Mouse (Mus musculus) MEL (cell line): ENCODE measurements around the gene Stambp. TPM values are rescaled to one million over a fixed set of nuclear protein-coding genes. Genes with fewer than 3 reads are reported as not detected.

Source experiments
- DNase-seq: peaks from one replicate; pipeline ENCODE4 v3.0.0; 2011; ENCODE audit warnings: low read depth, low spot score
- H3K27ac ChIP-seq: 2 replicates; pipeline ENCODE4 v1.5.1; 2012; ENCODE audit warnings: low read depth, mild to moderate bottlenecking, control low read depth, low read length, moderate library complexity; ENCODE audit not compliant: control insufficient read depth
- H3K27me3 ChIP-seq, 2 experiments: fragments of 150-350 bp in 1 of 2; sonication (generic) in 1 of 2; 2 replicates each; pipeline ENCODE4 v1.6.1; 2012; ENCODE audit warnings: low read length in 2 of 2, mild to moderate bottlenecking in 2 of 2, improper control_type of control experiment in 1 of 2, moderate library complexity in 1 of 2; ENCODE audit not compliant: insufficient read depth in 2 of 2, control insufficient read depth in 1 of 2
- H3K36me3 ChIP-seq, 2 experiments: 2 replicates each; pipeline ENCODE4 v1.6.1; 2012 to 2014; ENCODE audit warnings: low read length in 2 of 2, improper control_type of control experiment in 1 of 2, inconsistent platforms in 1 of 2, mild to moderate bottlenecking in 1 of 2; ENCODE audit not compliant: insufficient read depth in 2 of 2, control insufficient read depth in 1 of 2
- H3K4me1 ChIP-seq, 2 experiments: fragments of 150-350 bp in 1 of 2; sonication (generic) in 1 of 2; 2 replicates each; pipeline ENCODE4 v1.6.1; 2012; ENCODE audit warnings: low read length in 2 of 2, improper control_type of control experiment in 1 of 2, mild to moderate bottlenecking in 1 of 2; ENCODE audit not compliant: insufficient read depth in 2 of 2, control insufficient read depth in 1 of 2
- H3K4me3 ChIP-seq, 2 experiments: fragments of 150-350 bp in 1 of 2; sonication (generic) in 1 of 2; 2 replicates each; pipeline ENCODE4 v1.5.1; 2012; ENCODE audit warnings: low read depth in 2 of 2, low read length in 2 of 2, mild to moderate bottlenecking in 2 of 2, moderate library complexity in 2 of 2, control low read depth in 1 of 2, improper control_type of control experiment in 1 of 2; ENCODE audit not compliant: control insufficient read depth in 1 of 2, insufficient read depth in 1 of 2
- H3K79me2 ChIP-seq: 2 replicates; pipeline ENCODE4 v1.6.1; 2012; ENCODE audit warnings: mild to moderate bottlenecking, low read length, moderate library complexity; ENCODE audit not compliant: control insufficient read depth, poor library complexity, insufficient read depth
- H3K9ac ChIP-seq: 2 replicates; pipeline ENCODE4 v1.6.1; 2012; ENCODE audit warnings: low read depth, mild to moderate bottlenecking, control low read depth, low read length, moderate library complexity; ENCODE audit not compliant: control insufficient read depth, poor library complexity, severe bottlenecking
- H3K9me3 ChIP-seq: fragments of 150-350 bp; sonication (generic); replicated peaks from 2 replicates; pipeline ENCODE4 v1.6.1; 2012; ENCODE audit warnings: mild to moderate bottlenecking, low read length, improper control_type of control experiment, moderate library complexity; ENCODE audit not compliant: insufficient read depth
- CHD1 ChIP-seq: IDR thresholded peaks from 2 replicates; pipeline ENCODE4 v1.6.1; 2012; ENCODE audit warnings: low read depth, mild to moderate bottlenecking, inconsistent platforms, low read length, improper control_type of control experiment
- CHD2 ChIP-seq: IDR thresholded peaks from 2 replicates; pipeline ENCODE4 v1.6.1; 2011; ENCODE audit warnings: low read length, improper control_type of control experiment
- CTCF ChIP-seq, 3 experiments: IDR thresholded peaks in 2 of 3; conservative IDR thresholded peaks in 1 of 3; 2 replicates each; pipeline ENCODE4 v1.5.1; 2011 to 2012; ENCODE audit warnings: low read length in 3 of 3, low read depth in 2 of 3, mild to moderate bottlenecking in 2 of 3, improper control_type of control experiment in 1 of 3, inconsistent platforms in 1 of 3, mixed read lengths in 1 of 3, moderate library complexity in 1 of 3; ENCODE audit not compliant: control insufficient read depth in 1 of 3, insufficient read depth in 1 of 3, poor library complexity in 1 of 3, severe bottlenecking in 1 of 3
- ELF1 ChIP-seq: IDR thresholded peaks from 2 replicates; pipeline ENCODE4 v1.6.1; 2014; ENCODE audit warnings: low read depth, mild to moderate bottlenecking, inconsistent platforms, low read length, improper control_type of control experiment, moderate library complexity
- EP300 ChIP-seq, 2 experiments: IDR thresholded peaks; 2 replicates each; pipeline ENCODE4 v1.6.1; 2011; ENCODE audit warnings: improper control_type of control experiment in 2 of 2, low read length in 2 of 2, low read depth in 1 of 2, mild to moderate bottlenecking in 1 of 2
- ETS1 ChIP-seq: IDR thresholded peaks from 2 replicates; pipeline ENCODE4 v1.6.1; 2012; ENCODE audit warnings: low read depth, mild to moderate bottlenecking, inconsistent platforms, low read length, improper control_type of control experiment, moderate library complexity
- GABPA ChIP-seq: IDR thresholded peaks from 2 replicates; pipeline ENCODE4 v1.6.1; 2012; ENCODE audit warnings: low read depth, mild to moderate bottlenecking, inconsistent platforms, low read length, improper control_type of control experiment, moderate library complexity
- GATA1 ChIP-seq: IDR thresholded peaks from 2 replicates; pipeline ENCODE4 v1.6.1; 2011; ENCODE audit warnings: low read depth, low read length, improper control_type of control experiment
- HCFC1 ChIP-seq: IDR thresholded peaks from 2 replicates; pipeline ENCODE4 v1.6.1; 2012; ENCODE audit warnings: low read depth, mild to moderate bottlenecking, inconsistent platforms, low read length, improper control_type of control experiment, moderate library complexity
- JUND ChIP-seq: IDR thresholded peaks from 2 replicates; pipeline ENCODE4 v1.6.1; 2011; ENCODE audit warnings: low read depth, mild to moderate bottlenecking, improper control_type of control experiment, low read length
- KAT2A ChIP-seq: conservative IDR thresholded peaks from 2 replicates; pipeline ENCODE4 v1.6.1; 2012; ENCODE audit warnings: low read depth, low read length, improper control_type of control experiment, inconsistent platforms
- MAFK ChIP-seq: IDR thresholded peaks from 2 replicates; pipeline ENCODE4 v1.6.1; 2011; ENCODE audit warnings: low read depth, mild to moderate bottlenecking, low read length, improper control_type of control experiment, borderline replicate concordance
- MAX ChIP-seq: IDR thresholded peaks from 2 replicates; pipeline ENCODE4 v1.6.1; 2011; ENCODE audit warnings: low read length, improper control_type of control experiment
- MXI1 ChIP-seq: IDR thresholded peaks from 2 replicates; pipeline ENCODE4 v1.6.1; 2011; ENCODE audit warnings: mild to moderate bottlenecking, low read depth, low read length, improper control_type of control experiment
- MYC ChIP-seq: IDR thresholded peaks from 2 replicates; pipeline ENCODE4 v1.6.1; 2011; ENCODE audit warnings: low read depth, mild to moderate bottlenecking, low read length, improper control_type of control experiment, moderate library complexity
- NELFE ChIP-seq: IDR thresholded peaks from 2 replicates; pipeline ENCODE4 v1.6.1; 2011; ENCODE audit warnings: low read depth, low read length, improper control_type of control experiment
- POLR2A ChIP-seq, 2 experiments: IDR thresholded peaks; 2 replicates each; pipeline ENCODE4 v1.6.1; 2011 to 2012; ENCODE audit warnings: low read length in 2 of 2, mild to moderate bottlenecking in 2 of 2, control low read depth in 1 of 2, improper control_type of control experiment in 1 of 2, low read depth in 1 of 2, moderate library complexity in 1 of 2; ENCODE audit not compliant: control insufficient read depth in 1 of 2, insufficient read depth in 1 of 2, poor library complexity in 1 of 2
- POLR2AphosphoS2 ChIP-seq: IDR thresholded peaks from 2 replicates; pipeline ENCODE4 v1.6.1; 2011; ENCODE audit warnings: low read length, improper control_type of control experiment
- RAD21 ChIP-seq: IDR thresholded peaks from 2 replicates; pipeline ENCODE4 v1.6.1; 2011; ENCODE audit warnings: mild to moderate bottlenecking, low read depth, low read length, improper control_type of control experiment
- SMC3 ChIP-seq: IDR thresholded peaks from 2 replicates; pipeline ENCODE4 v1.6.1; 2011; ENCODE audit warnings: low read depth, low read length, improper control_type of control experiment
- TAL1 ChIP-seq: IDR thresholded peaks from 2 replicates; pipeline ENCODE4 v1.6.1; 2012; ENCODE audit warnings: mild to moderate bottlenecking, inconsistent platforms, low read length, moderate library complexity, mixed read lengths
- TCF12 ChIP-seq: IDR thresholded peaks from 2 replicates; pipeline ENCODE4 v1.6.1; 2014; ENCODE audit warnings: low read depth, mild to moderate bottlenecking, inconsistent platforms, low read length, improper control_type of control experiment, moderate library complexity
- UBTF ChIP-seq: IDR thresholded peaks from 2 replicates; pipeline ENCODE4 v1.6.1; 2012; ENCODE audit warnings: low read depth, mild to moderate bottlenecking, inconsistent platforms, low read length, improper control_type of control experiment, moderate library complexity, borderline replicate concordance; ENCODE audit not compliant: insufficient read depth
- USF1 ChIP-seq: IDR thresholded peaks from 2 replicates; pipeline ENCODE4 v1.6.1; 2014; ENCODE audit warnings: low read depth, mild to moderate bottlenecking, inconsistent platforms, low read length, improper control_type of control experiment, moderate library complexity
- ZC3H11A ChIP-seq: IDR thresholded peaks from 2 replicates; pipeline ENCODE4 v1.6.1; 2012; ENCODE audit warnings: low read depth, mild to moderate bottlenecking, inconsistent platforms, low read length, improper control_type of control experiment
- ZKSCAN1 ChIP-seq: IDR thresholded peaks from 2 replicates; pipeline ENCODE4 v1.6.1; 2012; ENCODE audit warnings: low read depth, mild to moderate bottlenecking, inconsistent platforms, low read length, improper control_type of control experiment, moderate library complexity
- polyA plus RNA-seq, 2 experiments: library from polyadenylated mRNA; stranded (reverse) in 1 of 2; unstranded in 1 of 2; fragments of >175 nt in 1 of 2; fragments of >200 nt in 1 of 2; gene quantifications; 2 replicates each; pipeline versions ENCODE4 v1.2.1 to v1.2.4; 2012; ENCODE audit warnings: low replicate concordance in 2 of 2, low read depth in 1 of 2; ENCODE audit not compliant: insufficient read length in 2 of 2, insufficient read depth in 1 of 2, missing spikeins in 1 of 2
- total RNA-seq: library from RNA; depleted of rRNA; stranded (reverse); fragments of 300-350 nt; gene quantifications from 2 replicates; pipeline ENCODE4 v1.2.3, GENCODE M21; 2012

The Stambp gene
- total and polyA plus RNA-seq, 3 experiments: 4.0 to 18.3 TPM; not detected in 1

GRCm38 (mm10) chr6:83501524-83502310 lies 70.8 kb downstream of the Stambp start:
- H3K4me1 ChIP-seq: peaks cover 2 to 5% of the 10 kb centered on the region in 2 experiments; a peak in 3 of 4 replicates
- H3K9me3 ChIP-seq: no peaks in the 10 kb centered on the region
- no peak overlapping the region for H3K9ac ChIP-seq
- no peaks in the 10 kb centered on the region; the same call in none of the 2 replicates for H3K79me2 ChIP-seq
- DNase-seq: no peak
- no peak overlapping the region for H3K4me3 ChIP-seq
- no peak for TF ChIP-seq TAL1
- no peak for TF ChIP-seq KAT2A
- no peak for TF ChIP-seq MYC
- no peak for TF ChIP-seq POLR2A (IDR thresholded peaks at IDR 0.05; ENCODE audit: control insufficient read depth in 1 of 2, insufficient read depth in 1 of 2, low read depth in 1 of 2, low read length in 2 of 2, poor library complexity in 1 of 2)
- TF ChIP-seq UBTF: no peak
- TF ChIP-seq ZKSCAN1: no peak
- TF ChIP-seq CTCF (IDR thresholded peaks at IDR 0.05 in 2 of 3, conservative IDR thresholded peaks at IDR 0.05 in 1 of 3; ENCODE audit: control insufficient read depth in 1 of 3, insufficient read depth in 1 of 3, low read depth in 2 of 3, low read length in 3 of 3, poor library complexity in 1 of 3, severe bottlenecking in 1 of 3): no peak
- TF ChIP-seq MXI1: no peak
- TF ChIP-seq CHD1: no peak
- no peak for TF ChIP-seq NELFE
- TF ChIP-seq TCF12: no peak
- H3K27me3 ChIP-seq: no peaks in the 10 kb centered on the region
- no peak overlapping the region for H3K27ac ChIP-seq
- peaks cover 0 to 7% of the 10 kb centered on the region in 2 experiments; a peak in 2 of 4 replicates for H3K36me3 ChIP-seq

GRCm38 (mm10) chr6:83500462-83500861 lies 72.1 kb downstream of the Stambp start:
- no peak overlapping the region for H3K4me3 ChIP-seq
- peak; percentile 44 for DNase-seq
- no peak for TF ChIP-seq TCF12
- peak; percentile 26; the same call in 1 of the 2 replicates for TF ChIP-seq ZC3H11A
- no peak for TF ChIP-seq TAL1
- no peak for TF ChIP-seq NELFE
- no peak for TF ChIP-seq ZKSCAN1
- TF ChIP-seq ELF1: no peak
- TF ChIP-seq POLR2AphosphoS2: no peak
- no peak for TF ChIP-seq MXI1
- TF ChIP-seq GABPA: no peak
- TF ChIP-seq SMC3: peak; percentile 62
- no peak for TF ChIP-seq JUND
- TF ChIP-seq USF1: no peak
- no peak for TF ChIP-seq CHD2
- peak; percentile 64 to 67 (median 65) for TF ChIP-seq CTCF (IDR thresholded peaks at IDR 0.05 in 2 of 3, conservative IDR thresholded peaks at IDR 0.05 in 1 of 3; ENCODE audit: control insufficient read depth in 1 of 3, insufficient read depth in 1 of 3, low read depth in 2 of 3, low read length in 3 of 3, poor library complexity in 1 of 3, severe bottlenecking in 1 of 3)
- TF ChIP-seq RAD21: peak; percentile 56
- TF ChIP-seq EP300 (IDR thresholded peaks at IDR 0.05; ENCODE audit: low read depth in 1 of 2, low read length in 2 of 2): no peak
- TF ChIP-seq MAX: no peak
- no peak for TF ChIP-seq ETS1
- no peak for TF ChIP-seq MAFK
- no peak for TF ChIP-seq HCFC1
- no peak for TF ChIP-seq GATA1

More at GRCm38 (mm10) chr6:83500462-83500861, 72.1 kb downstream of the Stambp start:
- Histone ChIP-seq H3K79me2 (no peaks in the 10 kb centered on the region; the same call in 1 of the 2 replicates), H3K27ac (no peak overlapping the region), H3K9me3 (no peaks in the 10 kb centered on the region), H3K36me3 (peaks cover 0 to 3% of the 10 kb centered on the region in 2 experiments; a peak in 2 of 4 replicates), H3K4me1 (peaks cover 2 to 3% of the 10 kb centered on the region in 2 experiments; a peak in 3 of 4 replicates), H3K9ac (no peak overlapping the region), H3K27me3 (no peaks in the 10 kb centered on the region)
